Mouse (Mus musculus) kidney, adult 2 months (tissue): Measurements from ENCODE around the gene Ttc23l. TPM values are rescaled to one million over a fixed set of nuclear protein-coding genes. Genes with fewer than 3 reads are reported as not detected.
A peak's percentile ranks its signal among the peaks of the same experiment; 100 is the strongest.

ENCODE experiments used
- DNase-seq: peaks from one replicate; pipeline ENCODE4 v3.0.0; 2021
- H3K27ac ChIP-seq: fragments of 200-500 bp; 2 replicates; pipeline ENCODE4 v1.5.1; 2012; ENCODE audit warnings: low read depth, low read length, control low read depth, inconsistent platforms; ENCODE audit not compliant: insufficient read depth
- H3K27me3 ChIP-seq: fragments of 200-500 bp; replicated peaks from 2 replicates; pipeline ENCODE4 v1.6.1; 2012; ENCODE audit warnings: mild to moderate bottlenecking, moderate library complexity, low read length, inconsistent platforms; ENCODE audit not compliant: control insufficient read depth, insufficient read depth
- H3K36me3 ChIP-seq: fragments of 200-500 bp; 2 replicates; pipeline ENCODE4 v1.6.1; 2012; ENCODE audit warnings: mild to moderate bottlenecking, moderate library complexity, low read length, inconsistent platforms; ENCODE audit not compliant: control insufficient read depth, insufficient read depth
- H3K4me1 ChIP-seq: fragments of 200-500 bp; 2 replicates; pipeline ENCODE4 v1.6.1; 2011; ENCODE audit warnings: low read length; ENCODE audit not compliant: control insufficient read depth, insufficient read depth
- H3K4me3 ChIP-seq: fragments of 200-500 bp; 2 replicates; pipeline ENCODE4 v1.5.1; 2011; ENCODE audit warnings: mild to moderate bottlenecking, low read depth, low read length, control low read depth; ENCODE audit not compliant: insufficient read depth
- CTCF ChIP-seq: fragments of 200-500 bp; conservative IDR thresholded peaks from 2 replicates; pipeline ENCODE4 v1.5.1; 2011; ENCODE audit warnings: low read depth, mild to moderate bottlenecking, control low read depth, low read length, moderate library complexity, mixed read lengths; ENCODE audit not compliant: insufficient read depth, insufficient read length
- POLR2A ChIP-seq: fragments of 200-500 bp; IDR thresholded peaks from one replicate; pipeline ENCODE4 v1.6.1; 2011; ENCODE audit warnings: low read depth, low read length, control low read depth
- WGBS: fragments of 180-500 bp; shearing (Covaris S2); methylation state at CpG from one replicate; pipeline ENCODE4 v1.1.7; 2018; 5-methylcytosine and 5-hydroxymethylcytosine counted together
- polyA plus RNA-seq: library from polyadenylated mRNA; depleted of rRNA; stranded (reverse); fragments of >200 nt; gene quantifications from 2 replicates; pipeline ENCODE4 v1.2.3, GENCODE M21; 2012; rRNA removed

Gene Ttc23l
- 0.14 TPM in 1 of 2 replicates, not detected in the other for polyA plus RNA-seq

- H3K4me1 ChIP-seq = no peaks in the 10 kb centered on the region
- no peaks in the 10 kb centered on the region for H3K27me3 ChIP-seq
- no peak for DNase-seq
- no peak within 1 kb of the TSS for H3K4me3 ChIP-seq
- no peak for TF ChIP-seq CTCF
- no peak for TF ChIP-seq POLR2A
- no peaks in the 10 kb centered on the region for H3K36me3 ChIP-seq
- H3K27ac ChIP-seq = no peak within 1 kb of the TSS
- 86% methylated on average over 13 of the region's 13 CpGs for WGBS
These were observed at the start of gene Ttc23l for GRCm38 (mm10) chr15:10558465-10558864. Gene Ttc23l (minus strand): TSS chr15:10558668.

GRCm38 (mm10) chr15:10599413-10599812 lies 40.9 kb upstream of the Ttc23l start:
- 82% methylated on average over 7 of the region's 7 CpGs for WGBS
- H3K27ac ChIP-seq = no peak overlapping the region

GRCm38 (mm10) chr15:10598259-10599225 lies 40.1 kb upstream of the Ttc23l start:
- Histone ChIP-seq H3K4me3 (no peak overlapping the region), H3K4me1 (no peaks in the 10 kb centered on the region), H3K36me3 (no peaks in the 10 kb centered on the region), H3K27me3 (no peaks in the 10 kb centered on the region), H3K27ac (no peak overlapping the region)
- TF ChIP-seq CTCF (no peak), POLR2A (no peak)
- DNase-seq = peak; percentile 47
- WGBS = 83% methylated on average over 16 of the region's 16 CpGs

More at GRCm38 (mm10) chr15:10599413-10599812, 40.9 kb upstream of the Ttc23l start:
- Histone ChIP-seq H3K27me3 (no peaks in the 10 kb centered on the region), H3K36me3 (no peaks in the 10 kb centered on the region; the same call in 1 of the 2 replicates), H3K4me1 (no peaks in the 10 kb centered on the region), H3K4me3 (no peak overlapping the region)
- TF ChIP-seq CTCF = no peak
- DNase-seq = no peak

- H3K4me1 ChIP-seq = no peaks in the 10 kb centered on the region
- no peaks in the 10 kb centered on the region for H3K36me3 ChIP-seq
- no peak overlapping the region for H3K4me3 ChIP-seq
- WGBS = 71% methylated on average over 9 of the region's 9 CpGs
- no peak for TF ChIP-seq CTCF
- TF ChIP-seq POLR2A = no peak
- H3K27ac ChIP-seq = no peak overlapping the region
- DNase-seq = peak; percentile 79
- no peaks in the 10 kb centered on the region for H3K27me3 ChIP-seq
These were observed 38.4 kb upstream of the Ttc23l start for GRCm38 (mm10) chr15:10596871-10597270.

GRCm38 (mm10) chr15:10595408-10595807 lies 36.9 kb upstream of the Ttc23l start:
- TF ChIP-seq POLR2A (no peak), CTCF (no peak)
- Histone ChIP-seq H3K4me3 (no peak overlapping the region), H3K27ac (no peak overlapping the region), H3K4me1 (no peaks in the 10 kb centered on the region), H3K27me3 (no peaks in the 10 kb centered on the region), H3K36me3 (no peaks in the 10 kb centered on the region)
- 67% methylated on average over 6 of the region's 6 CpGs for WGBS
- no peak for DNase-seq

GRCm38 (mm10) chr15:10594910-10595309 lies 36.4 kb upstream of the Ttc23l start:
- no peak overlapping the region for H3K4me3 ChIP-seq
- 63% methylated on average over 10 of the region's 10 CpGs for WGBS
- H3K27me3 ChIP-seq = no peaks in the 10 kb centered on the region
- no peak overlapping the region for H3K27ac ChIP-seq
- H3K36me3 ChIP-seq = no peaks in the 10 kb centered on the region
- no peaks in the 10 kb centered on the region for H3K4me1 ChIP-seq
- TF ChIP-seq CTCF (no peak), POLR2A (no peak)
- DNase-seq = no peak

GRCm38 (mm10) chr15:10593094-10593493 lies 34.6 kb upstream of the Ttc23l start:
- Histone ChIP-seq H3K27ac (no peak overlapping the region), H3K27me3 (no peaks in the 10 kb centered on the region), H3K4me1 (no peaks in the 10 kb centered on the region), H3K4me3 (no peak overlapping the region), H3K36me3 (no peaks in the 10 kb centered on the region)
- no peak for TF ChIP-seq POLR2A
- TF ChIP-seq CTCF = no peak
- DNase-seq = no peak
- WGBS = 79% methylated on average over 6 of the region's 6 CpGs
